Mouse (Mus musculus): Measurements from ENCODE around the gene Aplp2. TPM values are rescaled to one million over a fixed set of nuclear protein-coding genes. Genes with fewer than 3 reads are reported as not detected.
A peak's percentile ranks its signal among the peaks of the same experiment; 100 is the strongest.

Aplp2 gene
- polyA plus RNA-seq, 1 experiment from 2014 or later = 336 TPM

DNA sequence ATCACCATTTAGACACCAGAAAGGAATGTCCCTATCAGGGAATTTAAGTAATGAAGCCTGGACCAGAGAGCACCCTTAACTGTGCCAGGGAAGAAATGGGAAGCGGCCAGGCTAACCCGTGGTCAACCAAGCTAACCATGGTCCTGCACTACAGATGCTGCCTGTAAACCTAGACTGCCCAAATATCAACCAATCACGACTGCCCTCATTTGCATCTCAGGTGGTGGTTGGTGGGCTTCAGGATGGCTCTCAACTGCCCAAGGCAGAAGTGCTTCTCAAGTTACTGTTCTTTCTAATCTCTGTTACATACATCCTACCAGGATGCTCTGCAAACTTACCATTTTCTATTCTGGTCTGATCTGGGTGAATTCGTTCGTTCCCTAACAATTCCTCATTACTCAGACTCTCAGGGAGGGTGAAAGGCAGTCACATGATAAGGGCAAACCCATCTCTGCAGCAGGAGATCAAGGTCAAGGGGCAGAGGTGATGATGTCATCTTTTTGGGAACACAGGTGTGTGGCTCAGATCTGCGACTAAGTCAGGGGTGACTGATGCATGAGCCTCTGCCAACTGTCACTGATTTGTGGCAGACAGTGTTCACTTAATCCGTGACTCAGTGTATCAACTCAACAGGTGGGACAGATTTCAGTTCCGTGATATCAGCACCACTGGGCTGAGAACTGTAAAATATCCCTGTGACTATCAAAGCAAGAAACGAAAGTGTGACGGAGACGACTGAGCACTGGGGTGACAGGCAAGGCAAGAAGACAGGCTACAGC, 92.9 kb downstream of the Aplp2 start:
- H3K9ac ChIP-seq = no peak overlapping the region
- no peaks in the 10 kb centered on the region for H3K9me3 ChIP-seq (replicated peaks)
- H3K27me3 ChIP-seq = no peaks in the 10 kb centered on the region
- ATAC-seq (replicated peaks; ENCODE audit: low FRiP score) = peak; percentile 96
- H3K27ac ChIP-seq = peak overlapping the region; percentile 32; the same call in 1 of the 2 replicates
- no peak overlapping the region for H3K4me3 ChIP-seq (replicated peaks)
- peaks cover 39% of the 10 kb centered on the region for H3K4me1 ChIP-seq
- WGBS = 23% methylated on average over 11 of the region's 11 CpGs
- H3K36me3 ChIP-seq = no peaks in the 10 kb centered on the region
- no peak overlapping the region for H3K4me2 ChIP-seq

DNA sequence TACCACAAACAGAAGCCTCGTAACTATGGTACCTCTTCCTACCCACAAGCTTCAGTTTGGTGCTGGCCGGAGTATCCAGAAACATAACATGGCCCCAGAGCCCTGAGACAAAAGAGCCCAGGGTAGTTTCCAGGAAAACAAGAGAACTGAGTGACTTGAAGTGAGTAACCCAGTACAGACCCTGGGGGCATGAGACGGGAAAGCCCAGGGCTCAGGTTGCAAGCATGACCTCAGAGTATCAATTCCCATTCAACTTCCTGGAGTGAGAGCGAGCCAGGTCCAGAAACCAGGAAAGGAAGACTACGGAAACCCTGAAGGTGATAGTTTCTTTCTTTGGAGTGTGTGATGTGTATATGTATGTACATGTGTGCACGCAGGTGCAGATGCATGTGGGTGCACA, 94.1 kb downstream of the Aplp2 start:
- Histone ChIP-seq H3K4me1 (peaks cover 39% of the 10 kb centered on the region), H3K27ac (no peak overlapping the region), H3K4me2 (no peak overlapping the region), H3K9ac (no peak overlapping the region), H3K4me3 (replicated peaks) (no peak overlapping the region), H3K36me3 (no peaks in the 10 kb centered on the region), H3K9me3 (replicated peaks) (no peaks in the 10 kb centered on the region), H3K27me3 (no peaks in the 10 kb centered on the region)
- ATAC-seq (replicated peaks; ENCODE audit: low FRiP score) = no peak
- WGBS = 62% methylated on average over 6 of the region's 6 CpGs

DNA sequence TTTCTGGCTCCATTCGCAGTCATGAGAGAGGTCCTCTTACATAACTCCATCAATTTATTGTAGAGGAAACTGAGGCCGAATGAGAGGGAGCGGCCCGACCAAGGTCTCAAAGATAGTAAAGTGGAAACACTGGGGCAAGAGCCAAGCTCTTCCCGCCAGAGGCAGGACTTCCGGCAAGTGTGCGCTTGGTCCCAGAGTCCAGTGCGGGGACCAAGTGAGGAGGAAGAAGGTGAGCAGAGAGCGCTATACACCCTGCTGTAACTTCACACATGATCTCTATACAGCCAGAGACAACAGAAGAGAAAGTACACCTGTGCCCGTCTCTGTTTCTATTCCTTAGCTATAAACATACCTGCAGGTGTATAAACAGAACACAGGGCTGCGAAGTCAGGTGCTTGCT, 94.5 kb downstream of the Aplp2 start:
- peaks cover 39% of the 10 kb centered on the region for H3K4me1 ChIP-seq
- no peaks in the 10 kb centered on the region for H3K27me3 ChIP-seq
- H3K4me2 ChIP-seq = no peak overlapping the region
- H3K9ac ChIP-seq = no peak overlapping the region
- no peak overlapping the region for H3K4me3 ChIP-seq (replicated peaks)
- H3K27ac ChIP-seq = no peak overlapping the region
- no peaks in the 10 kb centered on the region for H3K36me3 ChIP-seq
- 89% methylated on average over 11 of the region's 11 CpGs for WGBS
- H3K9me3 ChIP-seq (replicated peaks) = no peaks in the 10 kb centered on the region
- no peak for ATAC-seq (replicated peaks; ENCODE audit: low FRiP score)

DNA sequence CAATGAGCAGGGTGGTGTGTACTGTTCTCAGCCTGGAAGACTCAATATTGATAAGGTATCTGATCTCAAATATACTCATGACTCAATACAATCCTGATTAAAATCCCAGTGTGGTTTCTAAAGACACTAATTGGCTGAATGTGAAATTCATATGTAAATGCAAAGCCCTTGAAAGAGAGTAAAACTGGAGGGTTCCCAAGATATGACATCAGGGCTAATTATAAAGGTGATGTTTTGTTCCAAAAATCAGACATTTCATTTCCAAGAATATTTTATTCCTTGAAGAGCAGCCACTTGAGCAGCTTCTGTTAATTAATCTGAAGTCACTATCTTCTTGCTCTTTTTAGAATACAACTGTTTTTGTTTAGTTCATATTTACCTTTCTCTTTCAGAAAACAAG, 96.0 kb downstream of the Aplp2 start:
- H3K27me3 ChIP-seq = no peaks in the 10 kb centered on the region
- ATAC-seq (replicated peaks; ENCODE audit: low FRiP score) = no peak
- no peaks in the 10 kb centered on the region for H3K9me3 ChIP-seq (replicated peaks)
- H3K4me1 ChIP-seq = peaks cover 31% of the 10 kb centered on the region
- H3K4me3 ChIP-seq (replicated peaks) = no peak overlapping the region
- no peak overlapping the region for H3K27ac ChIP-seq
- no peak overlapping the region for H3K9ac ChIP-seq
- H3K4me2 ChIP-seq = no peak overlapping the region
- no peaks in the 10 kb centered on the region for H3K36me3 ChIP-seq

DNA sequence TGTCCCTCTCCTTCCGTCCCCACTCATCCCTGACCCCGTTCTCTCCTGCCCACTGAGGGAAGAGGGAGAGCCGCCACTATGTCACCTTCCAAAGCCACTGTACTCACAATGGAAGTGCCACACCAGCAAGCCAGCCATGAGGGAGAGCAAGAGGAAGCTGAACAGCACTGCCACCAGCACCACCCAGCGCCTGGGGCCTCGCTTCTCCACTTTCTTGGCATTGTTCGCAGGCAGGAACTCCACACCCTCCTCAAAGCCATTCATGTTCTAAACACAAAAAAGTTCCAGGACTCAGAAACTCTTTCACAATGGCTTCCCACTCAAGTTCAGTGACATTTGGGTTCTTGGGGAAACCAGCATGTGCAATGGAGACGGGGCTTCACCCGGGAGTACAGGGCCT, 103.2 kb downstream of the Aplp2 start:
- no peaks in the 10 kb centered on the region for H3K36me3 ChIP-seq
- WGBS = 90% methylated on average over 8 of the region's 8 CpGs

More for the DNA sequence above, 103.2 kb downstream of the Aplp2 start:
- ATAC-seq (replicated peaks; ENCODE audit: low FRiP score) = no peak
- no peak overlapping the region for H3K4me2 ChIP-seq
- H3K27ac ChIP-seq = no peak overlapping the region
- no peak overlapping the region for H3K9ac ChIP-seq
- H3K27me3 ChIP-seq = no peaks in the 10 kb centered on the region
- no peak overlapping the region for H3K4me3 ChIP-seq (replicated peaks)
- H3K4me1 ChIP-seq = 0 out of 2 replicates have a peak, but pooled peaks cover 2% of the 10 kb centered on the region
- H3K9me3 ChIP-seq (replicated peaks) = no peaks in the 10 kb centered on the region

Other genes with a start within 250 kb of the Aplp2 start
- gene Zbtb44, start 181.2 kb downstream of the Aplp2 start, polyA plus RNA-seq (2015; fragmentation: Nextera tagmentation; extraction: Ambion mirVana) = 7.5 and 7.6 TPM in 2 replicates
- 32.0 and 32.5 TPM in 2 replicates for gene St14, start 80.0 kb downstream of the Aplp2 start, polyA plus RNA-seq (2015; fragmentation: Nextera tagmentation; extraction: Ambion mirVana)
- gene Prdm10, start 68.7 kb upstream of the Aplp2 start, polyA plus RNA-seq (2015; fragmentation: Nextera tagmentation; extraction: Ambion mirVana) = 4.9 and 5.4 TPM in 2 replicates
- gene Nfrkb, start 174.4 kb upstream of the Aplp2 start, polyA plus RNA-seq (2015; fragmentation: Nextera tagmentation; extraction: Ambion mirVana) = 19.8 and 21.3 TPM in 2 replicates